Mouse (Mus musculus) cerebellum, adult 2 months (tissue): ENCODE measurements around the gene Armcx1.

ENCODE experiments used
- CTCF ChIP-seq: fragments of 200-500 bp; IDR thresholded peaks from 2 replicates; pipeline ENCODE4 v1.5.1; 2011; ENCODE audit warnings: low read depth, mild to moderate bottlenecking, control low read depth, low read length, moderate library complexity, borderline replicate concordance; ENCODE audit not compliant: insufficient read depth
- POLR2A ChIP-seq: fragments of 200-500 bp; IDR thresholded peaks from 2 replicates; pipeline ENCODE4 v1.6.1; 2011; ENCODE audit warnings: low read length, control low read depth, borderline replicate concordance; ENCODE audit not compliant: insufficient read depth

GRCm38 (mm10) chrX:134741862-134742261 lies 24.1 kb downstream of the Armcx1 start:
- TF ChIP-seq POLR2A (no peak), CTCF (no peak)
